Mouse (Mus musculus): ENCODE results near the gene Pdzrn3.

DNA sequence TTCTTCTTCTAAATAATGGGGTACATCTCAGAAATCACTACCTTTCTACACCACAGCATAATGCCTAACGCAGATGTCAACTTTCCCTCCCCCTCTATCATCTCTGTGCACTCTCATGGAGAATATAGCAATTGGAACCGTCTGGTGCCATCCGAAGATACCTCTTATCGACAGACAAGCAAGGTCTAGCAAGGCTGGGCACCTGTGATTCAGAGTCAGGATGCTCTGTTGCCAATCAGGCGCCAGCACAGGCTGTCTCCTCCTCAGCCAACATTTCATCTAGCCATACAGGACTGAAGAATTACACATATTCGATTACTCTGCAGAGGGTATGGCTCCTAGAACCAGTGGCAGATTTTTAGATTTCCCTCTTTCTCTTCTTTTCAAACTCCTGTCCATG is 165.6 kb downstream of the Pdzrn3 start:
- TF ChIP-seq CTCF (IDR thresholded peaks at IDR 0.05; ENCODE audit: borderline replicate concordance, insufficient read depth, low read length) (no peak), POLR2A (IDR thresholded peaks at IDR 0.05; ENCODE audit: low read depth, low read length) (no peak)
